ENCODE assay signal across 13 mouse cellular contexts in genomic region chr5:38504747-38505434, GRCm38 (mm10). TPM values are rescaled to one million over a fixed set of nuclear protein-coding genes. Genes with fewer than 3 reads are reported as not detected.
DNase-seq lines count a peak whose midpoint lies in the region; ATAC-seq and TF ChIP-seq lines count a peak whose summit lies in the region.
"Had no signal": no experiment of that assay in that cellular context is flagged by ENCODE, and none has a peak within 500 bp of the region (broad histone marks: within the 10 kb centered on the region; RNA-seq: fewer than 3 reads in every experiment).

No protein-coding gene starts in this region.

- CTCF ChIA-PET in Patski (lab: Charles Lee), result interaction anchor here (0.7 to 3.2 kb wide), 3 partner anchors 10 to 22 kb away, joined by 3 to 15 read pairs (median 3); no protein-coding TSS in a partner anchor

- no peaks in the 10 kb centered on the region for H3K9me3 ChIP-seq in limb, embryonic 10.5 days (replicated peaks)
- no peaks in the 10 kb centered on the region for H3K9me3 ChIP-seq in intestine, embryonic 16.5 days (ENCODE audit: control insufficient read depth, low read length)
- H3K9me3 ChIP-seq: lung, embryonic 15.5 days; midbrain, embryonic 12.5 days had no signal

- no peak for DNase-seq in liver, adult 2 months (ENCODE audit: extremely low read depth, low read depth, low spot score)
- DNase-seq in liver (no peak), Patski (ENCODE audit: low read depth, low spot score) (peak; percentile 48)
- DNase-seq in limb, embryonic 10.5 days (ENCODE audit: low spot score), result no peak
- DNase-seq: heart, postnatal 4 days; spleen, adult 18-20 months had no signal

- in situ Hi-C loops in Patski (cut with MboI; ENCODE audit: low pct_unique_long_range_greater_than_20kb), result no loop called here

- H3K27ac ChIP-seq in liver, adult 2 months (replicated peaks; ENCODE audit: insufficient read depth, low read depth, low read length), result 0 out of 2 replicates have a peak overlapping the region, but pooled peaks have one; percentile 34
- peak overlapping the region; percentile 58 for H3K27ac ChIP-seq in limb, embryonic 10.5 days
- no peak overlapping the region for H3K27ac ChIP-seq in intestine, embryonic 16.5 days (ENCODE audit: low read length)
- H3K27ac ChIP-seq: lung, embryonic 15.5 days; midbrain, embryonic 12.5 days; stomach, postnatal 0 days had no signal

- no peak for TF ChIP-seq CTCF in liver, adult 2 months (IDR thresholded peaks at IDR 0.05; ENCODE audit: low read depth, low read length)
- no peak for TF ChIP-seq CTCF in Patski (IDR thresholded peaks at IDR 0.05)

- no peaks in the 10 kb centered on the region for H3K79me2 ChIP-seq in liver, adult 2 months (ENCODE audit: control insufficient read depth, insufficient read depth, low read length)

- no peaks in the 10 kb centered on the region for H3K36me3 ChIP-seq in liver, adult 2 months (ENCODE audit: control insufficient read depth, insufficient read depth, low read length)
- no peaks in the 10 kb centered on the region for H3K36me3 ChIP-seq in limb, embryonic 10.5 days
- no peaks in the 10 kb centered on the region for H3K36me3 ChIP-seq in intestine, embryonic 16.5 days (ENCODE audit: control insufficient read depth, insufficient read depth, low read length)
- H3K36me3 ChIP-seq: lung, embryonic 15.5 days; midbrain, embryonic 12.5 days had no signal

- POLR2A ChIA-PET in Patski (lab: Charles Lee), result interaction anchor here (0.6 to 2.1 kb wide), 2 partner anchors 8 to 1589 kb away, joined by 3 to 5 read pairs; no protein-coding TSS in a partner anchor

- H3K9ac ChIP-seq in liver, adult 2 months (ENCODE audit: low read depth, low read length), result no peak overlapping the region
- H3K9ac ChIP-seq in intestine, embryonic 16.5 days (ENCODE audit: low read depth, low read length), result no peak overlapping the region
- H3K9ac ChIP-seq: lung, embryonic 15.5 days; midbrain, embryonic 12.5 days had no signal

- ATAC-seq in Patski, result peak; percentile 80
- ATAC-seq in megakaryocyte progenitor cell, adult 5-6 weeks (replicated peaks; ENCODE audit: poor library complexity), result peak; percentile 23; the same call in 1 of the 2 replicates
- no peak for ATAC-seq in frontal cortex, adult (ENCODE audit: low TSS enrichment)
- no peak for ATAC-seq in intestine, embryonic 16.5 days
- ATAC-seq: intestine, postnatal 0 days had no signal

- H3K27me3 ChIP-seq in liver, adult 2 months (ENCODE audit: control insufficient read depth, insufficient read depth, low read length), result no peaks in the 10 kb centered on the region
- H3K27me3 ChIP-seq in Patski, result no peaks in the 10 kb centered on the region
- H3K27me3 ChIP-seq in limb, embryonic 10.5 days (ENCODE audit: low read depth, poor library complexity, severe bottlenecking), result no peaks in the 10 kb centered on the region
- H3K27me3 ChIP-seq in intestine, embryonic 16.5 days (replicated peaks; ENCODE audit: control insufficient read depth, insufficient read depth, low read length), result no peaks in the 10 kb centered on the region
- H3K27me3 ChIP-seq: lung, embryonic 15.5 days; midbrain, embryonic 12.5 days had no signal

- peaks cover 15% of the 10 kb centered on the region for H3K4me1 ChIP-seq in liver, adult 2 months (ENCODE audit: control insufficient read depth, insufficient read depth, low read length)
- peaks cover 6% of the 10 kb centered on the region for H3K4me1 ChIP-seq in limb, embryonic 10.5 days
- no peaks in the 10 kb centered on the region for H3K4me1 ChIP-seq in intestine, embryonic 16.5 days (ENCODE audit: control insufficient read depth, insufficient read depth, low read length)
- H3K4me1 ChIP-seq: lung, embryonic 15.5 days; midbrain, embryonic 12.5 days had no signal

- no peak for TF ChIP-seq POLR2A in liver, adult 2 months (IDR thresholded peaks at IDR 0.05; ENCODE audit: extremely low read depth, insufficient read depth, low read length)

- 85% methylated on average over 6 of the region's 6 CpGs for WGBS in liver, adult 2 months
- WGBS in limb, embryonic 10.5 days, result 70% methylated on average over 6 of the region's 6 CpGs
- whole genome bisulfite sequencing in intestine, embryonic 16.5 days, result 71% methylated on average over 6 of the region's 6 CpGs

- no peak overlapping the region for H3K4me3 ChIP-seq in liver, adult 2 months (ENCODE audit: insufficient read depth, low read depth, low read length)
- H3K4me3 ChIP-seq in limb, embryonic 10.5 days, result no peak overlapping the region
- no peak overlapping the region for H3K4me3 ChIP-seq in intestine, embryonic 16.5 days (ENCODE audit: low read length)
- H3K4me3 ChIP-seq: lung, embryonic 15.5 days; midbrain, embryonic 12.5 days had no signal

- H3K4me2 ChIP-seq in intestine, embryonic 16.5 days (ENCODE audit: low read depth, low read length), result no peak overlapping the region
- H3K4me2 ChIP-seq: lung, embryonic 15.5 days; midbrain, embryonic 12.5 days had no signal

RNA-seq across cellular contexts. Expression of gene Slc2a9, which starts 1.9 kb away (rescaled TPM):
- total RNA-seq in liver, adult 2 months (2014; rRNA removed), result 48.3 and 80.8 TPM in 2 replicates
- 30.7 and 33.0 TPM in 2 replicates for polyA plus RNA-seq in liver, adult 2 months (2012; rRNA removed)
- 2.7 TPM for polyA plus RNA-seq in Patski (2021)
- 0.13 TPM in 1 of 2 replicates, not detected in the other for polyA plus RNA-seq in limb, embryonic 10.5 days (2016; fragmentation: Nextera tagmentation; extraction: Ambion mirVana)
- total RNA-seq in megakaryocyte progenitor cell, adult 5-6 weeks (2015), result 3.4 and 3.9 TPM in 2 replicates
- total RNA-seq in megakaryocyte progenitor cell, adult 5-6 weeks (2017), result 4.2 and 9.8 TPM in 2 replicates
- 2.5 and 2.6 TPM in 2 replicates for polyA plus RNA-seq in intestine, embryonic 16.5 days (2015; fragmentation: Nextera tagmentation; extraction: Ambion mirVana)

RNA-seq across cellular contexts. Expression of gene Wdr1, which starts 58.1 kb away (rescaled TPM):
- 42.1 and 49.2 TPM in 2 replicates for total RNA-seq in liver, adult 2 months (2014; rRNA removed)
- polyA plus RNA-seq in liver, adult 2 months (2012; rRNA removed), result 38.0 and 40.4 TPM in 2 replicates
- 416 TPM for polyA plus RNA-seq in Patski (2021)
- 197 and 214 TPM in 2 replicates for polyA plus RNA-seq in limb, embryonic 10.5 days (2016; fragmentation: Nextera tagmentation; extraction: Ambion mirVana)
- total RNA-seq in megakaryocyte progenitor cell, adult 5-6 weeks (2015), result 127 and 134 TPM in 2 replicates
- total RNA-seq in megakaryocyte progenitor cell, adult 5-6 weeks (2017), result 209 TPM in 2 replicates
- 274 and 286 TPM in 2 replicates for polyA plus RNA-seq in intestine, embryonic 16.5 days (2015; fragmentation: Nextera tagmentation; extraction: Ambion mirVana)

Comparison
In these comparisons a context has a peak if more than half of its experiments do, and no peak if none do; other contexts are left out.
1. ATAC-seq: peak in Patski (single experiment) and megakaryocyte progenitor cell, adult 5-6 weeks (single experiment); none in frontal cortex, adult (single experiment) and intestine, embryonic 16.5 days (single experiment).